Mouse (Mus musculus): Measurements from ENCODE around the gene Prkcq.

Prkcq gene

GRCm38 (mm10) chr2:11189150-11189767 lies 17.4 kb downstream of the Prkcq start:
- Histone ChIP-seq H3K4me1 (replicated peaks; ENCODE audit: low read depth, low read length) (no peaks in the 10 kb centered on the region), H3K27me3 (ENCODE audit: insufficient read depth, low read length) (no peaks in the 10 kb centered on the region), H3K9me3 (ENCODE audit: low read length) (no peaks in the 10 kb centered on the region), H3K36me3 (ENCODE audit: insufficient read depth, low read length) (no peaks in the 10 kb centered on the region), H3K4me3 (replicated peaks; ENCODE audit: low read length) (no peak overlapping the region)
- TF ChIP-seq CTCF (conservative IDR thresholded peaks at IDR 0.05; ENCODE audit: low read length) (no peak), POU5F1 (IDR thresholded peaks at IDR 0.05; ENCODE audit: borderline replicate concordance, low read length) (no peak), NANOG (IDR thresholded peaks at IDR 0.05; ENCODE audit: borderline replicate concordance, low read length) (no peak)

GRCm38 (mm10) chr2:11192281-11193098 lies 20.6 kb downstream of the Prkcq start:
- no peaks in the 10 kb centered on the region for H3K4me1 ChIP-seq (replicated peaks; ENCODE audit: low read depth, low read length)
- no peaks in the 10 kb centered on the region for H3K27me3 ChIP-seq (ENCODE audit: insufficient read depth, low read length)
- H3K36me3 ChIP-seq (ENCODE audit: insufficient read depth, low read length), result no peaks in the 10 kb centered on the region
- no peak for TF ChIP-seq NANOG (IDR thresholded peaks at IDR 0.05; ENCODE audit: borderline replicate concordance, low read length)
- H3K4me3 ChIP-seq (replicated peaks; ENCODE audit: low read length), result no peak overlapping the region
- no peaks in the 10 kb centered on the region for H3K9me3 ChIP-seq (ENCODE audit: low read length)

- TF ChIP-seq CTCF (conservative IDR thresholded peaks at IDR 0.05; ENCODE audit: low read length) (no peak), NANOG (IDR thresholded peaks at IDR 0.05; ENCODE audit: borderline replicate concordance, low read length) (no peak), POU5F1 (IDR thresholded peaks at IDR 0.05; ENCODE audit: borderline replicate concordance, low read length) (no peak)
- H3K36me3 ChIP-seq (ENCODE audit: insufficient read depth, low read length), result no peaks in the 10 kb centered on the region
- no peaks in the 10 kb centered on the region for H3K27me3 ChIP-seq (ENCODE audit: insufficient read depth, low read length)
- H3K9me3 ChIP-seq (ENCODE audit: low read length), result no peaks in the 10 kb centered on the region
- no peak overlapping the region for H3K4me3 ChIP-seq (replicated peaks; ENCODE audit: low read length)
- no peaks in the 10 kb centered on the region for H3K4me1 ChIP-seq (replicated peaks; ENCODE audit: low read depth, low read length)
Observed at GRCm38 (mm10) chr2:11193099-11193618, 21.3 kb downstream of the Prkcq start.

GRCm38 (mm10) chr2:11194732-11195340 lies 22.9 kb downstream of the Prkcq start:
- no peaks in the 10 kb centered on the region for H3K36me3 ChIP-seq (ENCODE audit: insufficient read depth, low read length)
- H3K4me1 ChIP-seq (replicated peaks; ENCODE audit: low read depth, low read length), result no peaks in the 10 kb centered on the region
- H3K4me3 ChIP-seq (replicated peaks; ENCODE audit: low read length), result no peak overlapping the region
- H3K9me3 ChIP-seq (ENCODE audit: low read length), result no peaks in the 10 kb centered on the region
- TF ChIP-seq NANOG (IDR thresholded peaks at IDR 0.05; ENCODE audit: borderline replicate concordance, low read length) (no peak), POU5F1 (IDR thresholded peaks at IDR 0.05; ENCODE audit: borderline replicate concordance, low read length) (no peak), CTCF (conservative IDR thresholded peaks at IDR 0.05; ENCODE audit: low read length) (no peak)
- no peaks in the 10 kb centered on the region for H3K27me3 ChIP-seq (ENCODE audit: insufficient read depth, low read length)

GRCm38 (mm10) chr2:11196071-11196470 lies 24.2 kb downstream of the Prkcq start:
- no peaks in the 10 kb centered on the region for H3K36me3 ChIP-seq (ENCODE audit: insufficient read depth, low read length)
- H3K27me3 ChIP-seq (ENCODE audit: insufficient read depth, low read length), result no peaks in the 10 kb centered on the region
- no peaks in the 10 kb centered on the region for H3K9me3 ChIP-seq (ENCODE audit: low read length)
- TF ChIP-seq NANOG (IDR thresholded peaks at IDR 0.05; ENCODE audit: borderline replicate concordance, low read length) (no peak), POU5F1 (IDR thresholded peaks at IDR 0.05; ENCODE audit: borderline replicate concordance, low read length) (no peak), CTCF (conservative IDR thresholded peaks at IDR 0.05; ENCODE audit: low read length) (no peak)
- H3K4me3 ChIP-seq (replicated peaks; ENCODE audit: low read length), result no peak overlapping the region
- H3K4me1 ChIP-seq (replicated peaks; ENCODE audit: low read depth, low read length), result no peaks in the 10 kb centered on the region

- Histone ChIP-seq H3K4me1 (replicated peaks; ENCODE audit: low read depth, low read length) (no peaks in the 10 kb centered on the region), H3K27me3 (ENCODE audit: insufficient read depth, low read length) (no peaks in the 10 kb centered on the region), H3K4me3 (replicated peaks; ENCODE audit: low read length) (no peak overlapping the region), H3K36me3 (ENCODE audit: insufficient read depth, low read length) (no peaks in the 10 kb centered on the region), H3K9me3 (ENCODE audit: low read length) (no peaks in the 10 kb centered on the region)
- no peak for TF ChIP-seq CTCF (conservative IDR thresholded peaks at IDR 0.05; ENCODE audit: low read length)
- TF ChIP-seq POU5F1 (IDR thresholded peaks at IDR 0.05; ENCODE audit: borderline replicate concordance, low read length), result no peak
- TF ChIP-seq NANOG (IDR thresholded peaks at IDR 0.05; ENCODE audit: borderline replicate concordance, low read length), result no peak
Observed at GRCm38 (mm10) chr2:11196952-11197559, 25.1 kb downstream of the Prkcq start.

GRCm38 (mm10) chr2:11199624-11200023 lies 27.7 kb downstream of the Prkcq start:
- Histone ChIP-seq H3K4me3 (replicated peaks; ENCODE audit: low read length) (no peak overlapping the region), H3K36me3 (ENCODE audit: insufficient read depth, low read length) (no peaks in the 10 kb centered on the region), H3K4me1 (replicated peaks; ENCODE audit: low read depth, low read length) (no peaks in the 10 kb centered on the region), H3K9me3 (ENCODE audit: low read length) (no peaks in the 10 kb centered on the region), H3K27me3 (ENCODE audit: insufficient read depth, low read length) (no peaks in the 10 kb centered on the region)
- no peak for TF ChIP-seq CTCF (conservative IDR thresholded peaks at IDR 0.05; ENCODE audit: low read length)
- no peak for TF ChIP-seq NANOG (IDR thresholded peaks at IDR 0.05; ENCODE audit: borderline replicate concordance, low read length)
- no peak for TF ChIP-seq POU5F1 (IDR thresholded peaks at IDR 0.05; ENCODE audit: borderline replicate concordance, low read length)

- H3K9me3 ChIP-seq (ENCODE audit: low read length), result no peaks in the 10 kb centered on the region
- no peaks in the 10 kb centered on the region for H3K36me3 ChIP-seq (ENCODE audit: insufficient read depth, low read length)
- no peaks in the 10 kb centered on the region for H3K4me1 ChIP-seq (replicated peaks; ENCODE audit: low read depth, low read length)
- H3K27me3 ChIP-seq (ENCODE audit: insufficient read depth, low read length), result no peaks in the 10 kb centered on the region
- TF ChIP-seq NANOG (IDR thresholded peaks at IDR 0.05; ENCODE audit: borderline replicate concordance, low read length), result no peak
- TF ChIP-seq CTCF (conservative IDR thresholded peaks at IDR 0.05; ENCODE audit: low read length), result no peak
- no peak for TF ChIP-seq POU5F1 (IDR thresholded peaks at IDR 0.05; ENCODE audit: borderline replicate concordance, low read length)
- no peak overlapping the region for H3K4me3 ChIP-seq (replicated peaks; ENCODE audit: low read length)
Observed at GRCm38 (mm10) chr2:11202841-11203240, 30.9 kb downstream of the Prkcq start.
